Mouse (Mus musculus): ENCODE data around the gene Entpd6.
A peak's percentile ranks its signal among the peaks of the same experiment; 100 is the strongest.

Gene Entpd6

DNA sequence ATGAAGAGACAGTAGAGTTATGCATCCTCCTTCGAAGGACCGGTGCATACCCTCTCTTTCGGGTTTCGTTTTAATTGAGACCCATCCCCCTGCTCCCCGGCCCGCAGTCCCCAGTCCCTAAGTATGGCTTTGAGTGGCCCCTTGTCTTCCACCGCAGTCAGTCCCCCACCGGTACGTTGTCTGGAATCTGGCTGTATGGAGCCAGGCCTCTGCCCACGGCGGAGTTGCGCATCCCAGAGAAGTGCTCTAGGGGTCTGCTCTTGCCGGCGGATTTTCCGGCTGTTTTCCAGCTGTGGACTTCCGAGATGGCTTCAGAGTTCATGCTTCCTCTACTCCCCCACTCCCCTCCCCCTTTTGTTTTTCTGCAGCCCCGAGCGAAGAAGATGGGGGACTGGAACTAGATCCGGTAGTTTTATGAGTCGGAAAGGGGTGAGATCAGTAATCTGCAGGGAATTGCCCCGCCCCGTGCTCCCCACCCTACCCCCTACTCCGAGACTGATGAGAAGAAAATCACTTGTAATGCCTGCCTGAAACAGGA, 38.5 kb downstream of the Entpd6 start:
- peak; percentile 52 for DNase-seq

DNA sequence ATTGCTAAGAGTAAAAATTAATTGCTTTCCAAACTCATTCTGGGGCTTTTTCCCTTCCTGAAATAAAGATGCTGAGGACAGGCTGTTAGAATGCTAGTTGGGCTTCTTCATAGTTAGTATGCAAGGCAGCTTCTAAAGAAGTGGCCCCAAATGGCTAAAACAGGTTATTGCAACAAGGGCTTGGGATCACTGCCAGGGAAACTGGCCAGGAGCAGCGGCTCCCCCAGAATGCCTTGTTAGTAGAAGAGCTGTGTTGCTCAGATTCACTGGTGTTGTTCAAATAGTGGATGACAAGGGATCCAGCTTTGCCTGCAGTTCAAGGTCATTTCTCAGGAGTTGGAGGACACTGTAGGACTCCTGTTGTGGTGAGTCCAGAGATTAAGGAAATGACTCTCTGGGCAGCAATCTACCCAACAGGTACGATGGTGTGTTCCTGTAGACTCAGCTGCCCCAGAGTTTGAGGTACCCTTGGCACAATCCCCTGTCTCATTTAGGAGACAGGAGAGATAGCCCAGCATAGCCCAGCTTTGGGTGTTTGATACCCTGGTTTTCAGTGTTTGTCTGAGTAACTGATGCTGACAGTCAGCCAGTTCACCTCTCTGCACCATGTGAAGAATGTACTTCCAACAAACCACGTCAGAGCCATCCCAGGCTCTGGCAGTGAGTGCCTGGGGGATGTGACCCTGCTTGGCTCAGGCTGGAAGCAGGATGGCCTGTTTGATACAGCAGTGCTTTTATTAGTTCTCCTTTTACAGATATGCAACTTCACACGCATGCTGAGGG, 40.1 kb downstream of the Entpd6 start:
- peak; percentile 88 for DNase-seq

DNA sequence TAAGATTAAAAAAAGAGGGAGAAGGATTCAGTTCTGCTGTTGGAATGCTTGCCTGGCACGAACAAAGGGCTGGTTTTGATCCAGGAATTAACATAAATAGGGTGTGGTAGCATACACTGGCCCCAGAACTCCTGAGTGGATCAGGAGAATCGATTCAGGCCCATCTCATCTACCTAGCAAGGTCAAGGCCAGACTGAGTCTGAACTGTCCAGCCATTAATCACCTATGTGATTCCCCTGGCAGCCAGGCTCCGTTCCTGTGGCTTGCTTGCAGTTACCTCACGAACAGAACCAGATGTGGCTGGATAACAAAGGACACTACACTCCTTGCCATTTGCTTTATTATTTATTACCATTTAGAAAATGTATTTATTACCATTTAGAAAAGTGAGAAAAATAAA, 44.5 kb downstream of the Entpd6 start:
- DNase-seq: no peak

DNA sequence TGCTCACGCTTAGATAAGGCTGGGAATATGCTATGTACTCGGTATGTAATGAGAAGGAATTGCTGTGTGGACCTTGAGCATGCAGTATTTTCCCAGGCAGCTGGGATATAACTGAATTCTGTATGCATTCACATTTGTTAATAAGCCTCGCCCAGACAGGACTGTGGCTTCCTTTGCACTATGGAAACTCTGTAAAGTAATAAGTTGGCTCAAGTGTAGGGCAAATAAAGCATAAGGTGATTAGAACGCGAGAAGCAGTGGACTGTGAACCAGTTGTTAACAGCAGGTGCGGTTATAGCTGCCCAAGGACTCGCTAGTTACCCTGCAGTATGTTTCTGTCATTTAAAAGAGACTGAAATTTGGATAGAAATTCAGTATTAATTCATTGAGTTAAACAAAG, 49.2 kb downstream of the Entpd6 start:
- no peak for DNase-seq

DNA sequence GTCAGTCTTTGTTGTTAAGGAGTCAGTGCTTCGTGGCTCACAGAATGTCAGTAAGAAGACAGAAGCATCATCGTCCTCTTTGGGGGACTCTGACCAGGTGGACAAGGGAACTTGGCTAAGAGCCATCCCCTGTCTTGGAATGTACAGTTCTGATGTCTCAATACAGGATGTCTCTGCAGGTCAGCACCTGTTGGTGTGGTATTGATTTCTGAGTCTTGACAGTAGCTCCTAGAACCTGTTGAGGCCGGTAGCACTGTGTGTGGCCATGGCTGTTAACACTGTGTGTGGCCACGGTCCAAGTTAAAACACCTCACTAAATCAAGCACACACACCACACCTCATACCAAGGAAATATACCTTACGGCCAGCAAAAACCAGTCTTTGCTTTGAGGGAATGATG, 51.8 kb downstream of the Entpd6 start:
- no peak for DNase-seq

DNA sequence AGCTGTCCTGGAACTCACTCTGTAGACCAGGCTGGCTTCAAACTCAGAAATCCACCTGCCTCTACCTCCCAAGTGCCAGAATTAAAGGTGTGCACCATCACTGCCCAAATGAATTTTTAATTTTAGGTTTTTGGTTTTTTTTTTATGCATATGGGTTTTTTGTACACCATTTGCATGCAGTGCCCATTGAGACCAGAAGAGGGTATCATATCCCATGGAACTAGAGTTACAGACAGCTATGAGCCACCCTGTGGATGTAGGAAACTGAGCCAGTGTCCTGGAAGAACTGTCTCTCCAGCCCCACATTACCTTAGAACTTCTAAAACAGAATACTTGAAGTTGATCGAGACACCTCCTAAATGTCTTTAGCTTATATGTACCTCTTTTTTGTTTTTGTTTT, 54.2 kb downstream of the Entpd6 start:
- no peak for DNase-seq

DNA sequence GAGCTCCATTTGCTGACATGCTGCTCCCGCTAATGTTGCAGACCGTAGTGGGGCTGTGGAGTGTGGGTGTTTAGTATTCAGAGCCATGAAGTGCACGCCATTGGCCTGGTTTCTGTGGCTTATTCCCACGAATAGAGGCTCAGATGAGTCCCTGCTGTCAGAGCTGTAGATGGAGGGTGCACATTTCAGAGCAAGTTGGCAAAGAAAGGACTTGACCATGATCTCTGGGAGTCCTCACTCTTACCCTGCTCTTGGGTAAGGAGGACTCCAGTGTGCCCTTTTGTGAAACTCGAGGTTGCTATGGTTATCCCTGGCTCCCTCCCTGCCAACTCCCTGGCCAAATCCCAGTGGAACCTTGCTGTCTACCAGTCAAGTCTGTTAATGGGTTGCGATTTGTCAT, 59.5 kb downstream of the Entpd6 start:
- DNase-seq: no peak

DNA sequence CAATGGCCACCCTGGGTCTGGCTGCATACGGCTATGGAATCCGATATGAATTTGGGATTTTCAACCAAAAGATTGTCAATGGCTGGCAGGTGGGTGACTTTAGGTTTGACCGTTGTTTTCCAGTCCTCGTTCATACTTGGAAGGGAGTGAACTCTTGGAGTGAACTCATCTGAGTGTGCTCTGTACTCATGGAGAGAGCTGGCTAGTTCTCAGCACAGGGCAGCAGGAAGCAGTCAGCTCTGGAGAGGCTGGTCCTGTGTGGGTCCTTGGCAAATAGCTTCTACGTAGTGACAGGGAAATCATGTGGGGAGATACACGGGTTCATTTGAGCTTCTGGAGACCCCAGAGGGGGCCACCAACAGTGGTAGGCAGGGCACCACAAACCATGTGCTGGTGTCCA, 60.0 kb downstream of the Entpd6 start:
- DNase-seq: no peak

DNA sequence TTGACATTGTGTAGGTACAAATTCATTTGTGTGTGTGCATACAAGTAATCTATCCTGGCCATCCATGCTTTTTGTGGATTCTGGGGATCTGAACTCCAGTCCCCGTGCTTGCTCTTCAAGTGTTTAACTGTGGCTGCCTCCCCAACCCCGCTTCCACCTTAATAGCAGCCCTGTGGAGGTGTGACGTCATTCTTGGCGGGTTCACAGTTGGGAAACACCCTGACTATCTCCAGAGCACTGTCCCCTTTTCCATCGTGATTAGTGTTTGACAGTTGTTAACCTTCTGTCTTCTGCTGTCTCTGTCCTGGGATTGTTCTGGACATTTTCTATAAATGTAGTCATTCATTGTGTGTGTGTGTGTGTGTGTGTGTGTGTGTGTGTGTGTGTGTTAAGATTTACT, 61.8 kb downstream of the Entpd6 start:
- no peak for DNase-seq

DNA sequence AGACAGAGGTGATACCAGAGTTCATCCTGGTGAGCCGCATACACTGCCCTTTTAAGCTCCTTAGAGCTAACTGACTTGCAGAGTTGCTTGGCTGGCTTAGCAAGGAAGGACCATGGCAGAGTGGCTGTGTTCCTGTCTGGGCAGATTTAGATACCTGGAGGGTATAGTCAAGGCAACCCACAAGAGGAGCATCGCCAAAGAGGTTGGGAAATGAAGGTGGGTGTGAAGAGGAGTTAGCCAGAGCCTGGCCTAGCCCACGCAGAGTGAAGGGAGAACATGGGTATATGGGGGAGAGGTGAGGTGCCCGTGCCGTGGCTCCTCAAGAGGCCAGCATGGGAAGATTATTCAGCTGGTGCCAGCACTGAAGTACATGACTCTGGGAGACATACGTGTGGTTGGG, 64.0 kb downstream of the Entpd6 start:
- no peak for DNase-seq

DNA sequence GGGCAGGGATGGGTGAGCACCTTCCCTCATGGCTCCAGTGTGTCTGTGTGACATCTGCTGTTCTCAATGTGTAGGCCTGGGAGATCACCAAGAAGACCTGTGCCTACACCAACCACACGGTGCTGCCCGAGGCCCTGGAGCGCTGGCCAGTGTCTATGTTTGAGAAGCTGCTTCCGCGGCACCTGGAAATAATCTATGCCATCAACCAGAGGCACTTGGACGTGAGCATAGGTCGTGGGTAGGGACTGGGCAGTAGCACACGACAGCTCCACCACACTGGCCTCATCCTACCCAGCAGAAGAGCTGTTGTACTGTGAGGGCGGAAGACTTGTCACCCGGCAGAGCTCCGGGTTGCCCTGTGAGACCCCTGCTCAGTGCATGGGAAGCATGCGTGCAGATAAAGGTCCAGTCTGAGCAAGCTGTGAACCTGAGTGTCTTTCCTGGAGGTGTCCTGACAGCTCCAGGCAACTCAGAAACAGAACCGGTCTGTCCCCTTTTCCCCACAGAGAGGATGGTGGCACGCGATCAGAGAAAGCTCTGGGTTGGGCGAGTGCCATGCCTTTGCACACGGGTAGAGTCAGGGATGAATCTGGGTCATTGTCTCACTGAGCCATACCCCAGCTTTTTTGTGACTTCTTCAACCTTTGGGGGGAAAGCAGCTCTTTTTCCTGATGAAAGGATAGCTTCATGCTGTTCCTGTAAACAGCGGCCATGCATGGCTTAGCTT, 68.0 kb downstream of the Entpd6 start:
- peak; percentile 69 for DNase-seq

DNA sequence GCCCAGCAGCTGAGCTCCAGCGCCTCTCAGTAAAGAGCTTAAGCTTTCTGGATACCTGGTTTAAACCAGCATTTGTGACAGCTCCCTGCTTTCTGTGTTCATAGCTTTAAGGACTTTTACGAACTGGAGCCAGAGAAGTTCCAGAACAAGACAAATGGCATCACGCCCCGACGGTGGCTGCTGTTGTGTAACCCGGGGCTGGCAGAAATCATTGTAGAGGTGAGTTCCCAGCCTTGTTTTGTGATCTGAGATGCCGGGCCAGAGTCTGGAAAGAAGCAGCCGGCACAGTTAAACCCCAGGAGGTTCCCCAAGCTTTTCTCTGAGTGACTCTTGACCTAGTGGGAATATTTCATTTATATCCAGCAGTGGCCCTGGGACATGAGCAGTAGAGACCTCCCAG, 69.9 kb downstream of the Entpd6 start:
- no peak for DNase-seq

DNA sequence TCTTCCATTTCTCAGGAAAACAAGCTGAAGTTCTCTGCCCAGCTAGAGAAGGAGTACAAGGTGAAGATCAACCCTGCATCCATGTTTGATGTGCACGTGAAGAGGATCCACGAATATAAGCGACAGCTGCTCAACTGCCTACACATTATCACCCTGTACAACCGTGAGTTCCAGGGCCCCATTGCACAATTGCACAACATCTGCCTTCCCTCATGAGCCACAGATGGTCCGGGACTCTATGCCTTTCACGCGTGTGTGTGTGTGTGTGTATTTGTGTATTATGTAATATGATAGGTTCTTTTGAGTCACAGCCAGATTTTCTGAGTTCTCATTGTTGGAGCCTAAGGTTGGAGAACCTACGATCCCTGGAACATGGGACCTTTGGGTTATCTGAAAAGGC, 71.9 kb downstream of the Entpd6 start:
- no peak for DNase-seq

All from cerebellum, adult 11-12 months (tissue).